Mouse (Mus musculus) liver, embryonic 15.5 days (tissue): ENCODE measurements around the gene Ifitm10. TPM values are rescaled to one million over a fixed set of nuclear protein-coding genes. Genes with fewer than 3 reads are reported as not detected.
"Not testable (repeated sequence)": the region's sequence is repeated elsewhere in the genome, so short reads cannot be mapped to it uniquely, and the experiment has no call there.

Experiments
- ATAC-seq: fragments of 200-750 bp; cut with Nextera tagmentation; 2 replicates; pipeline ENCODE4 v1.8.0; 2017; ENCODE audit warnings: moderate number of reproducible peaks, mild to moderate bottlenecking, moderate library complexity; ENCODE audit not compliant: insufficient read depth
- H3K27ac ChIP-seq: fragments of 300-500 bp; sonication (generic); replicated peaks from 2 replicates; pipeline ENCODE4 v1.5.1; 2015; ENCODE audit warnings: mild to moderate bottlenecking, inconsistent platforms
- H3K27me3 ChIP-seq: fragments of 300-500 bp; sonication (generic); 2 replicates; pipeline ENCODE4 v1.6.1; 2015; ENCODE audit warnings: mild to moderate bottlenecking, inconsistent platforms
- H3K36me3 ChIP-seq: fragments of 300-500 bp; sonication (generic); replicated peaks from 2 replicates; pipeline ENCODE4 v1.6.1; 2015; ENCODE audit warnings: moderate library complexity, mild to moderate bottlenecking, inconsistent platforms
- H3K4me1 ChIP-seq: fragments of 300-500 bp; sonication (generic); replicated peaks from 2 replicates; pipeline ENCODE4 v1.6.1; 2015; ENCODE audit warnings: inconsistent platforms
- H3K4me2 ChIP-seq: fragments of 300-500 bp; sonication (generic); 2 replicates; pipeline ENCODE4 v1.6.1; 2015; ENCODE audit warnings: moderate library complexity, mild to moderate bottlenecking, inconsistent platforms
- H3K4me3 ChIP-seq: fragments of 300-500 bp; sonication (generic); replicated peaks from 2 replicates; pipeline ENCODE4 v1.5.1; 2015; ENCODE audit warnings: mild to moderate bottlenecking, inconsistent platforms
- H3K9ac ChIP-seq: fragments of 300-500 bp; sonication (generic); 2 replicates; pipeline ENCODE4 v1.6.1; 2015; ENCODE audit warnings: moderate library complexity, mild to moderate bottlenecking, inconsistent platforms
- H3K9me3 ChIP-seq: fragments of 300-500 bp; sonication (generic); replicated peaks from 2 replicates; pipeline ENCODE4 v1.6.1; 2016; ENCODE audit warnings: inconsistent platforms
- WGBS: fragments of 180-500 bp; shearing (Covaris S2); methylation state at CpG from one replicate; pipeline ENCODE4 v1.1.7; 2015; ENCODE audit warnings: mixed read lengths; ENCODE audit not compliant: insufficient replicate concordance; 5-methylcytosine and 5-hydroxymethylcytosine counted together
- polyA plus RNA-seq: library from polyadenylated mRNA; unstranded; fragments of >200 nt; fragmentation: Nextera tagmentation; extraction: Ambion mirVana; gene quantifications from 2 replicates; pipeline ENCODE4 v1.2.1, GENCODE M21; 2015

Ifitm10 gene
- polyA plus RNA-seq, 1 experiment from 2014 or later = 2.1 TPM

DNA sequence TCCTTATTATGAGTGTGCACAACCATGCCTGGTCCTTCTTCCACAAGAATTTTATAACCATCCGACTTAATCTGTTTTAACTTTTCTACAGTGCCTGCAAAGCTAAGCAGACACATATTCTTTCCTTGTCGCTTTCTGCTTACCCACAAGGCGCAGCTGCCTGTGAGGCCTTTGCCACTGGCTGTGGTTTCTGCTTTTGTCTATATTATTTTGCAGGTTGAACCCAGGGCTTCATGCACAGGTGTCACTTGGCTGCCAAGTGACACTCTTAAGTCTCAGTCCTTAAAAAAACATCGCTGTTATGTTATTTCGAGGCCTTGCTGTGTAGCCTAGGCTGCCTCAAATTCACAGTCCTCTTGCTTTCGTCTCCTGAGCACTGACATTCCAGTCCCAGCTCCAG is 50.9 kb downstream of the Ifitm10 start:
- Histone ChIP-seq H3K9me3 (no peaks in the 10 kb centered on the region), H3K9ac (no peak overlapping the region), H3K4me1 (peaks cover 6% of the 10 kb centered on the region), H3K27ac (no peak overlapping the region), H3K36me3 (no peaks in the 10 kb centered on the region), H3K4me3 (no peak overlapping the region), H3K27me3 (no peaks in the 10 kb centered on the region), H3K4me2 (no peak overlapping the region)
- ATAC-seq = no peak
- 72% methylated on average over 6 of the region's 6 CpGs for WGBS

- H3K4me1 ChIP-seq = peaks cover 14% of the 10 kb centered on the region
- ATAC-seq, H3K9me3 ChIP-seq, H3K27ac ChIP-seq, H3K4me2 ChIP-seq, H3K27me3 ChIP-seq, H3K36me3 ChIP-seq, H3K4me3 ChIP-seq, H3K9ac ChIP-seq: not testable (repeated sequence)
- WGBS = 75% methylated on average over 6 of the region's 10 CpGs
Measured at GRCm38 (mm10) chr7:142321637-142322306, 51.8 kb downstream of the Ifitm10 start.

- H3K9ac ChIP-seq = no peak overlapping the region
- H3K4me2 ChIP-seq = no peak overlapping the region
- no peaks in the 10 kb centered on the region; the same call in 1 of the 2 replicates for H3K27me3 ChIP-seq
- H3K4me1 ChIP-seq = peaks cover 14% of the 10 kb centered on the region
- no peak overlapping the region for H3K27ac ChIP-seq
- H3K9me3 ChIP-seq = no peaks in the 10 kb centered on the region
- no peak for ATAC-seq
- H3K36me3 ChIP-seq = no peaks in the 10 kb centered on the region
- WGBS = 25% methylated on average over 2 of the region's 2 CpGs
- no peak overlapping the region for H3K4me3 ChIP-seq
Measured at GRCm38 (mm10) chr7:142320906-142321305, 52.6 kb downstream of the Ifitm10 start.

GRCm38 (mm10) chr7:142319124-142319523 is 54.4 kb downstream of the Ifitm10 start:
- Histone ChIP-seq H3K9ac (no peak overlapping the region), H3K4me3 (no peak overlapping the region), H3K27me3 (no peaks in the 10 kb centered on the region; the same call in 1 of the 2 replicates), H3K27ac (no peak overlapping the region), H3K36me3 (no peaks in the 10 kb centered on the region), H3K9me3 (no peaks in the 10 kb centered on the region), H3K4me1 (peaks cover 14% of the 10 kb centered on the region), H3K4me2 (no peak overlapping the region)
- no peak for ATAC-seq
- WGBS = 80% methylated on average over 11 of the region's 11 CpGs

GRCm38 (mm10) chr7:142317216-142317615 is 56.3 kb downstream of the Ifitm10 start:
- Histone ChIP-seq H3K27me3 (no peaks in the 10 kb centered on the region; the same call in none of the 2 replicates), H3K4me2 (no peak overlapping the region), H3K9me3 (no peaks in the 10 kb centered on the region), H3K9ac (no peak overlapping the region), H3K4me1 (peaks cover 14% of the 10 kb centered on the region), H3K4me3 (no peak overlapping the region), H3K36me3 (no peaks in the 10 kb centered on the region), H3K27ac (no peak overlapping the region)
- WGBS = 63% methylated on average over 5 of the region's 5 CpGs
- ATAC-seq = no peak

DNA sequence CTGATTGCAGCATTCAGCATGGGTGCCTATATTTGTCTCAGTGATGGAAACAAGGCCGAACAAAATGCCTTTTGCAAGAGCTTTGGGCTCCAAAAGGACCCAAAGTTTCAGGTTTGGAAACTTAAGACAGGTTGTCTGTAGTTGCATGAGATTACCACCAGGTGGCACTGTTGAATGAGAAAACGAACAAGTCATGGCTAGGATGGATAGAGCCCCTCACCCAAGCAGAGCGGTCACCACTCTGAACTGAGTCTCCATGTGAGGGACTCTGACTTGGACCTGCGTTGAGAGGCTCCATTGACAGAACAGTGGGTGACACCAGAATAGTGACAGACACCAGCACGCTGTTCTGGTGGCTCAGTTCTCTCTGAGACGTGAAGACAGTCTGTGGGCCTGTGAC is 57.0 kb downstream of the Ifitm10 start:
- no peak for ATAC-seq
- WGBS = 36% methylated on average over 6 of the region's 6 CpGs

DNA sequence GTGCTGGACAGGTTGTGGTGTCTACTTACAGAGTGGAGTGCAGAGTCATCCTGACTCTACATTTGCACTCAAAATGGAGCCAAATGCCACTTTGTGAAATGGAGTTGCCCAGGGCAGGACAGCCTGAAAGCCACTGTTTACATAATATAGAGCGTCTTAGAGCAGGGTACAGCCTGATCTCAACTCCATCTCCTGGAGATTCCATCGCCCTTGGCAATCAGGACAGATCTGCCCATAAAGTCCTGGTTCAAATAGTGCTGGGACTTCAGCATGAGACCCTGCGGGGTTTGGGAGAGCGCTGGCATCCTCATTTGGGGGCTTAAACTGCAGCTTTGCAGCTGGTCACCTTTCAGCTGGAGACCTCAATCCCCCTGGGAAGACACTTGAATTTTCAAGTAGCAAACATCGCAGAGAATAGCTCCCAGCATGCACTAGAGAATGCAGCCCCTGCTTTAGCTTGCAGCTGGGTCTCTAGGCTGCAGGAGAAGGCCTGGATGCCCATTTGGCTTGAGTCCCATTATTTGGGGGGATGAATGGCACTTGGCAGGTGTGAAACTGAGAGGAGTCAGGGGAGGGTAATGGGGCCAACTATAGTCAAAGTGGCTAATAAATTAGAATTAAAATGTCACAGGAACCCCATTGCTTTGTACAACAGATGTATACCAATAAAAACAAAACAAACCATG is 58.8 kb downstream of the Ifitm10 start:
- no peak for ATAC-seq
- Histone ChIP-seq H3K9ac (no peak overlapping the region), H3K27me3 (no peaks in the 10 kb centered on the region; the same call in none of the 2 replicates), H3K4me1 (peaks cover 14% of the 10 kb centered on the region), H3K9me3 (no peaks in the 10 kb centered on the region), H3K4me2 (no peak overlapping the region), H3K27ac (no peak overlapping the region), H3K36me3 (no peaks in the 10 kb centered on the region), H3K4me3 (no peak overlapping the region)
- 57% methylated on average over 5 of the region's 5 CpGs for WGBS

More for the DNA sequence above, 57.0 kb downstream of the Ifitm10 start:
- peaks cover 14% of the 10 kb centered on the region for H3K4me1 ChIP-seq
- no peaks in the 10 kb centered on the region; the same call in none of the 2 replicates for H3K27me3 ChIP-seq
- no peaks in the 10 kb centered on the region for H3K36me3 ChIP-seq
- H3K4me3 ChIP-seq = no peak overlapping the region
- H3K9ac ChIP-seq = no peak overlapping the region
- H3K27ac ChIP-seq = no peak overlapping the region
- H3K9me3 ChIP-seq = no peaks in the 10 kb centered on the region
- H3K4me2 ChIP-seq = no peak overlapping the region

DNA sequence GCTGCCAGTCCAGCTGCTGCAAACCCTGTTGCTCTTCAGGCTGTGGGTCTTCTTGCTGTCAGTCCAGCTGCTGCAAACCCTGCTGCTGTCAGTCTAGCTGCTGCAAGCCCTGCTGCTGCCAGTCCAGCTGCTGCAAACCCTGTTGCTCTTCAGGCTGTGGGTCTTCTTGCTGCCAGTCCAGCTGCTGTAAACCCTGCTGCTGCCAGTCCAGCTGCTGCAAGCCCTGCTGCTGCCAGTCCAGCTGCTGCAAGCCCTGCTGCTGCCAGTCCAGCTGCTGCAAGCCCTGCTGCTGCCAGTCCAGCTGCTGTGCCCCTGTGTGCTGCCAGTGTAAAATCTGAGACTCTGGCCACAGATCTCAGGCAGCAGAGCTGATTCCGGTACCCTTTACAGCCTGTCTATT is 69.6 kb downstream of the Ifitm10 start:
- H3K27ac ChIP-seq, H3K4me1 ChIP-seq, H3K9me3 ChIP-seq, H3K36me3 ChIP-seq, H3K4me2 ChIP-seq, H3K4me3 ChIP-seq, ATAC-seq, H3K9ac ChIP-seq: not testable (repeated sequence)
- H3K27me3 ChIP-seq = peaks cover 22% of the 10 kb centered on the region
- WGBS = 57% methylated on average over 1 of the region's 1 CpGs

DNA sequence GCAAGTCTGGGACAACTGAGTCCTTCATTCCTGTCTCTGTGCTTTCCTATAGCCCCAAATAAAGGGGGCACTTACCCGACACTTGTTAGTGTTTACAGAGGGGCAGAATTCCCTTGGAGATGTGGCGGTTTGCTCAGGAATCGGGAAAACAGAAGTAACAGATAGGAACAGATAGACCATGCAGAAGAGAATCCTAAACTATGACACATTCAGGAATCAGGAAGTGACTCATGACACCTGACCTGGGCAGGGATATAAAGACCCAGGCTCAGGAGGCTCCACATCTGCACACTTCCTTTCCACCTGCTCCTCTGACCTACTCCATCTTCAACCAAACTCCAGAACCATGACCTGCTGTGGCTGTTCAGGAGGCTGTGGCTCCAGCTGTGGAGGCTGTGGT is 70.3 kb downstream of the Ifitm10 start, which contains the start of gene Krtap5-4:
Krtap5-4 (plus strand) TSS at position 301 of the 400 bp plus-strand sequence.
- ATAC-seq = no peak

GRCm38 (mm10) chr7:142297018-142297417 is 76.5 kb downstream of the Ifitm10 start, which contains the start of gene Krtap5-1:
TSS of gene Krtap5-1 (minus strand) at chr7:142297118.
- H3K4me1 ChIP-seq, H3K9ac ChIP-seq, H3K9me3 ChIP-seq, ATAC-seq, H3K27ac ChIP-seq, H3K36me3 ChIP-seq, H3K27me3 ChIP-seq, H3K4me3 ChIP-seq, H3K4me2 ChIP-seq: not testable (repeated sequence)

More for the DNA sequence above, 70.3 kb downstream of the Ifitm10 start, which contains the start of gene Krtap5-4:
- H3K27ac ChIP-seq = no peak within 1 kb of the TSS
- peaks cover 22% of the 10 kb centered on the region for H3K27me3 ChIP-seq
- no peak within 1 kb of the TSS for H3K4me2 ChIP-seq
- WGBS = 15% methylated on average over 3 of the region's 3 CpGs
- H3K9me3 ChIP-seq = no peaks in the 10 kb centered on the region
- H3K4me3 ChIP-seq = no peak within 1 kb of the TSS
- no peak within 1 kb of the TSS for H3K9ac ChIP-seq
- H3K4me1 ChIP-seq = no peaks in the 10 kb centered on the region
- no peaks in the 10 kb centered on the region for H3K36me3 ChIP-seq

GRCm38 (mm10) chr7:142296108-142296507 is 77.4 kb downstream of the Ifitm10 start:
- not testable (repeated sequence) for H3K27me3 ChIP-seq, H3K27ac ChIP-seq, H3K36me3 ChIP-seq, H3K4me2 ChIP-seq, H3K4me1 ChIP-seq, H3K4me3 ChIP-seq, H3K9me3 ChIP-seq, H3K9ac ChIP-seq, ATAC-seq
- 10% methylated on average over 4 of the region's 4 CpGs for whole genome bisulfite sequencing
